Mouse (Mus musculus) neural tube, embryonic 12.5 days (tissue): ENCODE data around the gene Stx8. TPM values are rescaled to one million over a fixed set of nuclear protein-coding genes. Genes with fewer than 3 reads are reported as not detected.

Source experiments
- ATAC-seq: fragments of 200-750 bp; cut with Nextera tagmentation; 2 replicates; pipeline ENCODE4 v1.8.0; 2017; ENCODE audit warnings: low read depth, mild to moderate bottlenecking, moderate TSS enrichment, moderate library complexity; ENCODE audit not compliant: low FRiP score
- H3K27ac ChIP-seq: fragments of 300-500 bp; sonication (generic); 2 replicates; pipeline ENCODE4 v1.5.1; 2016
- H3K27me3 ChIP-seq: fragments of 300-500 bp; sonication (generic); replicated peaks from 2 replicates; pipeline ENCODE4 v1.6.1; 2016; ENCODE audit warnings: mild to moderate bottlenecking
- H3K36me3 ChIP-seq: fragments of 300-500 bp; sonication (generic); 2 replicates; pipeline ENCODE4 v1.6.1; 2016; ENCODE audit warnings: mild to moderate bottlenecking
- H3K4me1 ChIP-seq: fragments of 300-500 bp; sonication (generic); 2 replicates; pipeline ENCODE4 v1.6.1; 2016
- H3K4me2 ChIP-seq: fragments of 300-500 bp; sonication (generic); replicated peaks from 2 replicates; pipeline ENCODE4 v1.6.1; 2016; ENCODE audit warnings: mild to moderate bottlenecking
- H3K4me3 ChIP-seq: fragments of 300-500 bp; sonication (generic); 2 replicates; pipeline ENCODE4 v1.5.1; 2016
- H3K9ac ChIP-seq: fragments of 300-500 bp; sonication (generic); 2 replicates; pipeline ENCODE4 v1.6.1; 2016; ENCODE audit warnings: mild to moderate bottlenecking
- H3K9me3 ChIP-seq: fragments of 300-500 bp; sonication (generic); 2 replicates; pipeline ENCODE4 v1.6.1; 2016; ENCODE audit warnings: mild to moderate bottlenecking
- WGBS: fragments of 180-500 bp; shearing (Covaris S2); methylation state at CpG from one replicate; pipeline ENCODE4 v1.1.7; 2016; 5-methylcytosine and 5-hydroxymethylcytosine counted together
- polyA plus RNA-seq: library from polyadenylated mRNA; unstranded; fragments of >200 nt; fragmentation: Nextera tagmentation; extraction: Ambion mirVana; gene quantifications from 2 replicates; pipeline ENCODE4 v1.2.1, GENCODE M21; 2016

The Stx8 gene
- polyA plus RNA-seq, 1 experiment from 2014 or later = 69.0 TPM

- Histone ChIP-seq H3K9ac (no peak overlapping the region), H3K27me3 (no peaks in the 10 kb centered on the region), H3K4me2 (no peak overlapping the region), H3K27ac (no peak overlapping the region), H3K4me3 (no peak overlapping the region), H3K36me3 (no peaks in the 10 kb centered on the region), H3K4me1 (no peaks in the 10 kb centered on the region), H3K9me3 (no peaks in the 10 kb centered on the region)
- no peak for ATAC-seq
- WGBS = 79% methylated on average over 4 of the region's 4 CpGs
These were observed 30.0 kb downstream of the Stx8 start for GRCm38 (mm10) chr11:67995965-67996364.

GRCm38 (mm10) chr11:67998905-67999304 is 32.9 kb downstream of the Stx8 start:
- no peaks in the 10 kb centered on the region for H3K27me3 ChIP-seq
- no peaks in the 10 kb centered on the region for H3K4me1 ChIP-seq
- no peak overlapping the region for H3K4me2 ChIP-seq
- no peak for ATAC-seq
- no peak overlapping the region for H3K9ac ChIP-seq
- no peaks in the 10 kb centered on the region for H3K36me3 ChIP-seq
- H3K27ac ChIP-seq = no peak overlapping the region
- WGBS = 85% methylated on average over 3 of the region's 3 CpGs
- no peak overlapping the region for H3K4me3 ChIP-seq
- H3K9me3 ChIP-seq = no peaks in the 10 kb centered on the region

GRCm38 (mm10) chr11:67999629-68000028 is 33.6 kb downstream of the Stx8 start:
- H3K4me1 ChIP-seq = peaks cover 2% of the 10 kb centered on the region; the same call in 1 of the 2 replicates
- ATAC-seq = no peak
- WGBS = 81% methylated on average over 5 of the region's 5 CpGs

GRCm38 (mm10) chr11:68004191-68004590 is 38.2 kb downstream of the Stx8 start:
- H3K27ac ChIP-seq = no peak overlapping the region
- peak; percentile 33; the same call in 1 of the 2 replicates for ATAC-seq
- no peaks in the 10 kb centered on the region for H3K36me3 ChIP-seq
- no peak overlapping the region for H3K4me3 ChIP-seq
- peaks cover 22% of the 10 kb centered on the region for H3K4me1 ChIP-seq
- H3K9ac ChIP-seq = no peak overlapping the region
- no peak overlapping the region for H3K4me2 ChIP-seq
- no peaks in the 10 kb centered on the region for H3K27me3 ChIP-seq
- H3K9me3 ChIP-seq = no peaks in the 10 kb centered on the region
- 21% methylated on average over 6 of the region's 6 CpGs for WGBS

More at GRCm38 (mm10) chr11:67999629-68000028, 33.6 kb downstream of the Stx8 start:
- Histone ChIP-seq H3K9ac (no peak overlapping the region), H3K4me2 (no peak overlapping the region), H3K4me3 (no peak overlapping the region), H3K27me3 (no peaks in the 10 kb centered on the region), H3K9me3 (no peaks in the 10 kb centered on the region), H3K36me3 (no peaks in the 10 kb centered on the region), H3K27ac (no peak overlapping the region)

GRCm38 (mm10) chr11:68006216-68006789 is 40.3 kb downstream of the Stx8 start:
- Histone ChIP-seq H3K27me3 (no peaks in the 10 kb centered on the region), H3K4me3 (no peak overlapping the region), H3K36me3 (no peaks in the 10 kb centered on the region), H3K9me3 (no peaks in the 10 kb centered on the region), H3K27ac (no peak overlapping the region), H3K4me1 (peaks cover 22% of the 10 kb centered on the region), H3K4me2 (no peak overlapping the region), H3K9ac (no peak overlapping the region)
- 24% methylated on average over 8 of the region's 8 CpGs for WGBS
- no peak for ATAC-seq

GRCm38 (mm10) chr11:68007645-68008044 is 41.7 kb downstream of the Stx8 start:
- H3K4me1 ChIP-seq = peaks cover 22% of the 10 kb centered on the region
- no peak overlapping the region for H3K4me3 ChIP-seq
- no peaks in the 10 kb centered on the region for H3K36me3 ChIP-seq
- H3K4me2 ChIP-seq = no peak overlapping the region
- no peak for ATAC-seq
- 31% methylated on average over 6 of the region's 6 CpGs for WGBS
- no peaks in the 10 kb centered on the region for H3K27me3 ChIP-seq
- no peak overlapping the region for H3K27ac ChIP-seq
- no peak overlapping the region for H3K9ac ChIP-seq
- no peaks in the 10 kb centered on the region for H3K9me3 ChIP-seq

GRCm38 (mm10) chr11:68009377-68009776 is 43.4 kb downstream of the Stx8 start:
- Histone ChIP-seq H3K9ac (no peak overlapping the region), H3K27ac (no peak overlapping the region), H3K9me3 (no peaks in the 10 kb centered on the region), H3K27me3 (no peaks in the 10 kb centered on the region), H3K4me2 (no peak overlapping the region), H3K36me3 (no peaks in the 10 kb centered on the region), H3K4me1 (peaks cover 21% of the 10 kb centered on the region), H3K4me3 (no peak overlapping the region)
- 72% methylated on average over 5 of the region's 5 CpGs for WGBS
- no peak for ATAC-seq

GRCm38 (mm10) chr11:68012207-68012606 is 46.2 kb downstream of the Stx8 start:
- H3K4me3 ChIP-seq = no peak overlapping the region
- no peaks in the 10 kb centered on the region for H3K9me3 ChIP-seq
- H3K36me3 ChIP-seq = no peaks in the 10 kb centered on the region
- H3K9ac ChIP-seq = no peak overlapping the region
- no peaks in the 10 kb centered on the region for H3K27me3 ChIP-seq
- H3K4me2 ChIP-seq = no peak overlapping the region
- 88% methylated on average over 7 of the region's 7 CpGs for WGBS
- H3K27ac ChIP-seq = no peak overlapping the region
- H3K4me1 ChIP-seq = peaks cover 7% of the 10 kb centered on the region
- ATAC-seq = no peak

- ATAC-seq = no peak
- H3K4me2 ChIP-seq = no peak overlapping the region
- H3K4me3 ChIP-seq = no peak overlapping the region
- no peak overlapping the region for H3K27ac ChIP-seq
- no peaks in the 10 kb centered on the region for H3K9me3 ChIP-seq
- H3K9ac ChIP-seq = no peak overlapping the region
- H3K27me3 ChIP-seq = no peaks in the 10 kb centered on the region
- no peaks in the 10 kb centered on the region for H3K4me1 ChIP-seq
- H3K36me3 ChIP-seq = no peaks in the 10 kb centered on the region
- WGBS = 88% methylated on average over 8 of the region's 8 CpGs
These were observed 52.2 kb downstream of the Stx8 start for GRCm38 (mm10) chr11:68018191-68018590.

- H3K36me3 ChIP-seq = no peaks in the 10 kb centered on the region
- H3K27ac ChIP-seq = no peak overlapping the region
- ATAC-seq = no peak
- H3K27me3 ChIP-seq = no peaks in the 10 kb centered on the region
- no peaks in the 10 kb centered on the region for H3K4me1 ChIP-seq
- 83% methylated on average over 11 of the region's 11 CpGs for WGBS
- H3K4me2 ChIP-seq = no peak overlapping the region
- H3K4me3 ChIP-seq = no peak overlapping the region
- no peak overlapping the region for H3K9ac ChIP-seq
- no peaks in the 10 kb centered on the region for H3K9me3 ChIP-seq
These were observed 53.2 kb downstream of the Stx8 start for GRCm38 (mm10) chr11:68019156-68019555.

GRCm38 (mm10) chr11:68021976-68022375 is 56.0 kb downstream of the Stx8 start:
- no peak overlapping the region for H3K9ac ChIP-seq
- H3K9me3 ChIP-seq = no peaks in the 10 kb centered on the region
- H3K4me3 ChIP-seq = no peak overlapping the region
- no peaks in the 10 kb centered on the region for H3K27me3 ChIP-seq
- H3K27ac ChIP-seq = no peak overlapping the region
- H3K36me3 ChIP-seq = no peaks in the 10 kb centered on the region
- no peaks in the 10 kb centered on the region for H3K4me1 ChIP-seq
- WGBS = 94% methylated on average over 7 of the region's 7 CpGs
- no peak for ATAC-seq
- H3K4me2 ChIP-seq = no peak overlapping the region

- no peak for ATAC-seq
- WGBS = 84% methylated on average over 5 of the region's 5 CpGs
- Histone ChIP-seq H3K4me1 (no peaks in the 10 kb centered on the region), H3K27me3 (no peaks in the 10 kb centered on the region), H3K27ac (no peak overlapping the region), H3K4me2 (no peak overlapping the region), H3K36me3 (no peaks in the 10 kb centered on the region), H3K4me3 (no peak overlapping the region), H3K9ac (no peak overlapping the region), H3K9me3 (no peaks in the 10 kb centered on the region)
These were observed 56.9 kb downstream of the Stx8 start for GRCm38 (mm10) chr11:68022895-68023294.

GRCm38 (mm10) chr11:68023811-68024369 is 57.9 kb downstream of the Stx8 start:
- no peaks in the 10 kb centered on the region for H3K36me3 ChIP-seq
- H3K4me2 ChIP-seq = no peak overlapping the region
- H3K4me3 ChIP-seq = no peak overlapping the region
- no peaks in the 10 kb centered on the region for H3K27me3 ChIP-seq
- H3K4me1 ChIP-seq = peaks cover 3% of the 10 kb centered on the region; the same call in 1 of the 2 replicates
- no peaks in the 10 kb centered on the region for H3K9me3 ChIP-seq
- no peak for ATAC-seq
- H3K9ac ChIP-seq = no peak overlapping the region
- H3K27ac ChIP-seq = no peak overlapping the region
- 82% methylated on average over 8 of the region's 8 CpGs for WGBS
